Mouse (Mus musculus) lung, embryonic 16.5 days (tissue): Measurements from ENCODE around the gene Accs. TPM values are rescaled to one million over a fixed set of nuclear protein-coding genes. Genes with fewer than 3 reads are reported as not detected.

Source experiments
- ATAC-seq: fragments of 200-750 bp; cut with Nextera tagmentation; 2 replicates; pipeline ENCODE4 v1.8.0; 2017; ENCODE audit warnings: low read depth, mild to moderate bottlenecking, moderate library complexity
- H3K27ac ChIP-seq: fragments of 300-500 bp; sonication (generic); 2 replicates; pipeline ENCODE4 v1.5.1; 2014; ENCODE audit warnings: mild to moderate bottlenecking, control low read depth, low read length
- H3K27me3 ChIP-seq: fragments of 300-500 bp; sonication (generic); 2 replicates; pipeline ENCODE4 v1.6.1; 2014; ENCODE audit warnings: low read depth, low read length, mixed read lengths; ENCODE audit not compliant: control insufficient read depth, insufficient read depth
- H3K36me3 ChIP-seq: fragments of 300-500 bp; sonication (generic); 2 replicates; pipeline ENCODE4 v1.6.1; 2014; ENCODE audit warnings: low read length; ENCODE audit not compliant: control insufficient read depth, insufficient read depth
- H3K4me1 ChIP-seq: fragments of 300-500 bp; sonication (generic); replicated peaks from 2 replicates; pipeline ENCODE4 v1.6.1; 2014; ENCODE audit warnings: low read length, mixed read lengths; ENCODE audit not compliant: control insufficient read depth, insufficient read depth
- H3K4me2 ChIP-seq: fragments of 300-500 bp; sonication (generic); 2 replicates; pipeline ENCODE4 v1.6.1; 2014; ENCODE audit warnings: low read depth, low read length, control low read depth
- H3K4me3 ChIP-seq: fragments of 300-500 bp; sonication (generic); 2 replicates; pipeline ENCODE4 v1.5.1; 2014; ENCODE audit warnings: mild to moderate bottlenecking, low read length, control low read depth
- H3K9ac ChIP-seq: fragments of 300-500 bp; sonication (generic); 2 replicates; pipeline ENCODE4 v1.6.1; 2014; ENCODE audit warnings: low read length, control low read depth
- H3K9me3 ChIP-seq: fragments of 300-500 bp; sonication (generic); 2 replicates; pipeline ENCODE4 v1.6.1; 2016; ENCODE audit warnings: low read length; ENCODE audit not compliant: control insufficient read depth
- WGBS: fragments of 180-500 bp; shearing (Covaris S2); extraction: QIAGEN DNeasy Blood & Tissue Kit; methylation state at CpG from one replicate; pipeline ENCODE4 v1.1.7; 2014; 5-methylcytosine and 5-hydroxymethylcytosine counted together
- polyA plus RNA-seq: library from polyadenylated mRNA; unstranded; fragments of >200 nt; fragmentation: Nextera tagmentation; extraction: Ambion mirVana; gene quantifications from 2 replicates; pipeline ENCODE4 v1.2.1, GENCODE M21; 2015

Gene Accs
- polyA plus RNA-seq, 1 experiment from 2014 or later, result 9.3 TPM

- H3K9ac ChIP-seq, result no peak overlapping the region
- H3K27ac ChIP-seq, result no peak overlapping the region
- no peaks in the 10 kb centered on the region for H3K4me1 ChIP-seq
- H3K4me2 ChIP-seq, result no peak overlapping the region
- no peaks in the 10 kb centered on the region for H3K27me3 ChIP-seq
- H3K9me3 ChIP-seq, result no peaks in the 10 kb centered on the region
- no peak for ATAC-seq
- WGBS, result 76% methylated on average over 5 of the region's 5 CpGs
- H3K4me3 ChIP-seq, result no peak overlapping the region
- peaks cover 14% of the 10 kb centered on the region for H3K36me3 ChIP-seq
Observed at GRCm38 (mm10) chr2:93808071-93808470, 41.7 kb downstream of the Accs start.

- no peaks in the 10 kb centered on the region for H3K4me1 ChIP-seq
- ATAC-seq, result no peak
- no peaks in the 10 kb centered on the region for H3K9me3 ChIP-seq
- H3K9ac ChIP-seq, result no peak overlapping the region
- WGBS, result 75% methylated on average over 8 of the region's 8 CpGs
- H3K36me3 ChIP-seq, result peaks cover 11% of the 10 kb centered on the region; the same call in 1 of the 2 replicates
- H3K27ac ChIP-seq, result no peak overlapping the region
- no peak overlapping the region for H3K4me3 ChIP-seq
- H3K27me3 ChIP-seq, result no peaks in the 10 kb centered on the region
- H3K4me2 ChIP-seq, result no peak overlapping the region
Observed at GRCm38 (mm10) chr2:93807440-93807839, 42.3 kb downstream of the Accs start.

GRCm38 (mm10) chr2:93806487-93807201, 43.1 kb downstream of the Accs start:
- Histone ChIP-seq H3K9me3 (no peaks in the 10 kb centered on the region), H3K27me3 (no peaks in the 10 kb centered on the region), H3K9ac (no peak overlapping the region), H3K4me2 (no peak overlapping the region), H3K4me1 (no peaks in the 10 kb centered on the region), H3K27ac (no peak overlapping the region), H3K4me3 (no peak overlapping the region), H3K36me3 (peaks cover 10% of the 10 kb centered on the region; the same call in 1 of the 2 replicates)
- no peak for ATAC-seq
- WGBS, result 90% methylated on average over 6 of the region's 6 CpGs

- Histone ChIP-seq H3K27me3 (no peaks in the 10 kb centered on the region), H3K4me2 (no peak overlapping the region), H3K4me3 (no peak overlapping the region), H3K27ac (no peak overlapping the region), H3K9ac (no peak overlapping the region), H3K36me3 (peaks cover 9% of the 10 kb centered on the region; the same call in 1 of the 2 replicates), H3K9me3 (no peaks in the 10 kb centered on the region), H3K4me1 (no peaks in the 10 kb centered on the region)
- no peak for ATAC-seq
- 57% methylated on average over 4 of the region's 4 CpGs for WGBS
Observed at GRCm38 (mm10) chr2:93805523-93805922, 44.2 kb downstream of the Accs start.

GRCm38 (mm10) chr2:93805066-93805465, 44.7 kb downstream of the Accs start:
- Histone ChIP-seq H3K4me1 (no peaks in the 10 kb centered on the region), H3K4me3 (no peak overlapping the region), H3K9ac (no peak overlapping the region), H3K27me3 (no peaks in the 10 kb centered on the region), H3K4me2 (no peak overlapping the region), H3K27ac (no peak overlapping the region), H3K9me3 (no peaks in the 10 kb centered on the region), H3K36me3 (peaks cover 9% of the 10 kb centered on the region; the same call in 1 of the 2 replicates)
- no peak for ATAC-seq
- WGBS, result 80% methylated on average over 5 of the region's 5 CpGs

GRCm38 (mm10) chr2:93802947-93803346, 46.8 kb downstream of the Accs start:
- WGBS, result 82% methylated on average over 2 of the region's 2 CpGs
- no peak overlapping the region for H3K4me3 ChIP-seq
- peaks cover 5% of the 10 kb centered on the region; the same call in 1 of the 2 replicates for H3K36me3 ChIP-seq

GRCm38 (mm10) chr2:93801097-93801496, 48.6 kb downstream of the Accs start:
- Histone ChIP-seq H3K27ac (no peak overlapping the region), H3K9me3 (no peaks in the 10 kb centered on the region), H3K4me3 (no peak overlapping the region), H3K27me3 (no peaks in the 10 kb centered on the region), H3K4me2 (no peak overlapping the region), H3K36me3 (peaks cover 4% of the 10 kb centered on the region), H3K4me1 (peaks cover 13% of the 10 kb centered on the region), H3K9ac (no peak overlapping the region)
- WGBS, result 84% methylated on average over 7 of the region's 7 CpGs
- no peak for ATAC-seq

More at GRCm38 (mm10) chr2:93802947-93803346, 46.8 kb downstream of the Accs start:
- no peak for ATAC-seq
- no peaks in the 10 kb centered on the region for H3K27me3 ChIP-seq
- no peak overlapping the region for H3K9ac ChIP-seq
- H3K9me3 ChIP-seq, result no peaks in the 10 kb centered on the region
- H3K27ac ChIP-seq, result no peak overlapping the region
- no peak overlapping the region for H3K4me2 ChIP-seq
- peaks cover 1% of the 10 kb centered on the region; the same call in 1 of the 2 replicates for H3K4me1 ChIP-seq

GRCm38 (mm10) chr2:93797162-93797795, 52.5 kb downstream of the Accs start:
- Histone ChIP-seq H3K9me3 (no peaks in the 10 kb centered on the region), H3K27ac (peak overlapping the region; percentile 75), H3K36me3 (peaks cover 12% of the 10 kb centered on the region), H3K27me3 (no peaks in the 10 kb centered on the region), H3K4me3 (no peak overlapping the region), H3K4me1 (peaks cover 16% of the 10 kb centered on the region), H3K4me2 (no peak overlapping the region), H3K9ac (no peak overlapping the region)
- 34% methylated on average over 19 of the region's 19 CpGs for WGBS
- peak; percentile 86 for ATAC-seq

- H3K4me3 ChIP-seq, result no peak overlapping the region
- no peaks in the 10 kb centered on the region for H3K9me3 ChIP-seq
- ATAC-seq, result no peak
- H3K4me1 ChIP-seq, result peaks cover 32% of the 10 kb centered on the region
- H3K4me2 ChIP-seq, result no peak overlapping the region
- 83% methylated on average over 5 of the region's 5 CpGs for WGBS
- H3K9ac ChIP-seq, result no peak overlapping the region
- no peaks in the 10 kb centered on the region for H3K27me3 ChIP-seq
- no peak overlapping the region for H3K27ac ChIP-seq
- H3K36me3 ChIP-seq, result peaks cover 12% of the 10 kb centered on the region
Observed at GRCm38 (mm10) chr2:93794375-93794774, 55.4 kb downstream of the Accs start.
